10 mouse cellular contexts compared by ENCODE assay signal in the genomic region with DNA sequence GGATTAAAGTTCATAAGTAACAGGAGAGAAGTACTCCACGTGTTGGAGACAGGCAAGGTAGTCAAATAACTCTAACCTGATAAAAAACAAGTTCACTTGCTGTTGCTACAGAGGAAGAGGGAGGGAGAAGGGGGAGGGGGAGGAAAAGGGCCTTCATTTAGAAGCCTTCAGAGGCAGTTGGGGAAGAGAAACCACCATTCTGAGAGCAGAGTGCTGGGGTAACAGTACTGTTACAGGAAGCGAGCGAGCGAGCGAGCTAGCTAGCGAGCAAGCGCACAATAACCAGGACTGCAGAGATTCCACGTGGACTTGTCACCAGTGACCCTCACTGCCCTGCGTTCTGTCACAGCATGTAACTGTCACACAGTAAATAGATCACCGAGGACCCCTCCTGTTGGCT. TPM values are rescaled to one million over a fixed set of nuclear protein-coding genes. Genes with fewer than 3 reads are reported as not detected.
DNase-seq lines count a peak whose midpoint lies in the region; ATAC-seq lines count a peak whose summit lies in the region.
"Had no signal": no experiment of that assay in that cellular context is flagged by ENCODE, and none has a peak within 500 bp of the region (broad histone marks: within the 10 kb centered on the region; RNA-seq: fewer than 3 reads in every experiment).

No protein-coding gene starts in this region.

- no peaks in the 10 kb centered on the region for H3K9me3 ChIP-seq in heart, embryonic 16.5 days (replicated peaks; ENCODE audit: control insufficient read depth, low read length)
- no peaks in the 10 kb centered on the region for H3K9me3 ChIP-seq in kidney, embryonic 15.5 days (replicated peaks)
- H3K9me3 ChIP-seq: embryonic facial prominence, embryonic 13.5 days; G1E had no signal

- no peak for DNase-seq in heart, postnatal 14 days
- DNase-seq in CD8-positive naive resting alpha-beta T cell, adult 2 months (ENCODE audit: low read depth in 2 of 2, low spot score in 2 of 2), result peak; percentile 10 to 19
- peak; percentile 75 for DNase-seq in induced T-regulatory cell, adult 2 months (ENCODE audit: low read depth)
- peak; percentile 17 for DNase-seq in skeletal muscle tissue, adult 2 months (ENCODE audit: low read depth, low spot score)
- DNase-seq in gastrocnemius, postnatal 36 days, result no peak
- no peak for DNase-seq in urinary bladder, postnatal 25 days (ENCODE audit: low spot score)

- intact Hi-C loops in heart, postnatal 14 days (cut with DNase I), result no loop called here
- intact Hi-C loops in gastrocnemius, postnatal 36 days (cut with DNase I), result no loop called here

- no peak overlapping the region for H3K4me3 ChIP-seq in heart, embryonic 16.5 days (ENCODE audit: low read length)
- H3K4me3 ChIP-seq in kidney, embryonic 15.5 days (replicated peaks), result no peak overlapping the region
- H3K4me3 ChIP-seq: embryonic facial prominence, embryonic 13.5 days had no signal

- 28% methylated on average over 10 of the region's 10 CpGs for WGBS in heart, embryonic 16.5 days
- 50% methylated on average over 10 of the region's 10 CpGs for WGBS in kidney, embryonic 15.5 days

- H3K36me3 ChIP-seq in heart, embryonic 16.5 days (ENCODE audit: control insufficient read depth, insufficient read depth), result no peaks in the 10 kb centered on the region
- peaks cover 10% of the 10 kb centered on the region; the same call in 1 of the 2 replicates for H3K36me3 ChIP-seq in kidney, embryonic 15.5 days

- H3K27me3 ChIP-seq in heart, embryonic 16.5 days (ENCODE audit: control insufficient read depth, insufficient read depth, low read length), result no peaks in the 10 kb centered on the region
- no peaks in the 10 kb centered on the region for H3K27me3 ChIP-seq in kidney, embryonic 15.5 days
- H3K27me3 ChIP-seq: embryonic facial prominence, embryonic 13.5 days had no signal

- peak overlapping the region; percentile 50; the same call in 1 of the 2 replicates for H3K27ac ChIP-seq in heart, embryonic 16.5 days (ENCODE audit: low read length)
- no peak overlapping the region for H3K27ac ChIP-seq in kidney, embryonic 15.5 days
- H3K27ac ChIP-seq: embryonic facial prominence, embryonic 13.5 days had no signal

- no peak overlapping the region for H3K9ac ChIP-seq in heart, embryonic 16.5 days (ENCODE audit: low read length)
- no peak overlapping the region for H3K9ac ChIP-seq in kidney, embryonic 15.5 days
- H3K9ac ChIP-seq: embryonic facial prominence, embryonic 13.5 days had no signal

- peak overlapping the region; percentile 19 for H3K4me2 ChIP-seq in heart, embryonic 16.5 days (ENCODE audit: low read depth, low read length)
- H3K4me2 ChIP-seq in kidney, embryonic 15.5 days, result no peak overlapping the region
- H3K4me2 ChIP-seq: embryonic facial prominence, embryonic 13.5 days had no signal

- H3K4me1 ChIP-seq in heart, embryonic 16.5 days (ENCODE audit: control insufficient read depth, insufficient read depth, low read length), result peaks cover 11% of the 10 kb centered on the region; the same call in 1 of the 2 replicates
- H3K4me1 ChIP-seq in kidney, embryonic 15.5 days, result no peaks in the 10 kb centered on the region

- peak; percentile 28; the same call in 1 of the 2 replicates for ATAC-seq in heart, embryonic 16.5 days (replicated peaks; ENCODE audit: extremely low read depth, insufficient read depth, low FRiP score)
- no peak for ATAC-seq in kidney, embryonic 15.5 days (replicated peaks; ENCODE audit: low FRiP score)

RNA-seq across cellular contexts. Expression of gene Kcnip2, which starts 27.6 kb away (rescaled TPM):
- 16.6 and 17.9 TPM in 2 replicates for polyA plus RNA-seq in heart, embryonic 16.5 days (2015; fragmentation: Nextera tagmentation; extraction: Ambion mirVana)
- 100 to 1,000 TPM; 149 to 164 TPM for total RNA-seq in heart, postnatal 14 days (2021)
- under 1 TPM; 0.17 to 0.38 TPM for total RNA-seq in gastrocnemius, postnatal 36 days (2021)
- 2.2 and 2.3 TPM in 2 replicates for polyA plus RNA-seq in kidney, embryonic 15.5 days (2015; fragmentation: Nextera tagmentation; extraction: Ambion mirVana)
- polyA plus RNA-seq: G1E had no signal

RNA-seq across cellular contexts. Expression of gene Mgea5, which starts 59.8 kb away (rescaled TPM):
- 33.3 and 33.7 TPM in 2 replicates for polyA plus RNA-seq in heart, embryonic 16.5 days (2015; fragmentation: Nextera tagmentation; extraction: Ambion mirVana)
- total RNA-seq in heart, postnatal 14 days (2021), result 10 to 100 TPM; 65.7 TPM
- total RNA-seq in gastrocnemius, postnatal 36 days (2021), result 10 to 100 TPM; 26.2 to 31.1 TPM
- 47.4 and 53.3 TPM in 2 replicates for polyA plus RNA-seq in kidney, embryonic 15.5 days (2015; fragmentation: Nextera tagmentation; extraction: Ambion mirVana)

Comparison
In these comparisons a context has a peak if more than half of its experiments do, and no peak if none do; other contexts are left out.
1. DNase-seq: peak in CD8-positive naive resting alpha-beta T cell, adult 2 months (2 of 2), induced T-regulatory cell, adult 2 months (single experiment) and skeletal muscle tissue, adult 2 months (single experiment); none in heart, postnatal 14 days (0 of 2), gastrocnemius, postnatal 36 days (0 of 2) and urinary bladder, postnatal 25 days (single experiment).
2. RNA of gene Kcnip2, which starts 27.6 kb away (total RNA-seq): 149 to 164 TPM in heart, postnatal 14 days; 0.17 to 0.38 TPM in gastrocnemius, postnatal 36 days; every median in the first group is over 100 times any median in the second.